In genomic region chr7:127966371-127966918, GRCm38 (mm10) we compare ENCODE assay signal across 8 mouse cellular contexts. TPM values are rescaled to one million over a fixed set of nuclear protein-coding genes. Genes with fewer than 3 reads are reported as not detected.
DNase-seq lines count a peak whose midpoint lies in the region; ATAC-seq and TF ChIP-seq lines count a peak whose summit lies in the region.

No protein-coding gene starts in this region.

- H3K9ac ChIP-seq in heart, adult 2 months (ENCODE audit: low read depth, low read length) = peak overlapping the region; percentile 91
- H3K9ac ChIP-seq in ES-E14 (ENCODE audit: insufficient read depth, low read depth, low read length, poor library complexity, severe bottlenecking) = peak overlapping the region; percentile 99
- peak overlapping the region; percentile 95 for H3K9ac ChIP-seq in embryonic facial prominence, embryonic 14.5 days (ENCODE audit: low read depth, low read length)
- H3K9ac ChIP-seq in hindbrain, embryonic 16.5 days (ENCODE audit: low read depth, low read length) = peak overlapping the region; percentile 100
- H3K9ac ChIP-seq in midbrain, embryonic 13.5 days (replicated peaks) = peak overlapping the region; percentile 93

- H3K4me1 ChIP-seq in heart, adult 2 months (ENCODE audit: control insufficient read depth, insufficient read depth, low read length) = peaks cover 5% of the 10 kb centered on the region
- peaks cover 3 to 4% of the 10 kb centered on the region in 2 experiments; a peak in 2 of 4 replicates for H3K4me1 ChIP-seq in ES-E14 (ENCODE audit: control insufficient read depth in 2 of 2, insufficient read depth in 2 of 2, low read length in 2 of 2, poor library complexity in 1 of 2)
- H3K4me1 ChIP-seq in embryonic facial prominence, embryonic 14.5 days (ENCODE audit: control insufficient read depth, insufficient read depth, low read length) = peaks cover 10% of the 10 kb centered on the region; the same call in 1 of the 2 replicates
- H3K4me1 ChIP-seq in hindbrain, embryonic 16.5 days (ENCODE audit: control insufficient read depth, insufficient read depth, low read depth, low read length) = peaks cover 18% of the 10 kb centered on the region
- H3K4me1 ChIP-seq in midbrain, embryonic 13.5 days (replicated peaks) = peaks cover 29% of the 10 kb centered on the region

- no peak for ATAC-seq in embryonic facial prominence, embryonic 14.5 days (ENCODE audit: low read depth)
- no peak for ATAC-seq in hindbrain, embryonic 16.5 days
- peak; percentile 2; the same call in 1 of the 2 replicates for ATAC-seq in midbrain, embryonic 13.5 days

- H3K79me2 ChIP-seq in heart, adult 2 months (replicated peaks; ENCODE audit: control insufficient read depth, insufficient read depth, low read length) = no peaks in the 10 kb centered on the region

- WGBS in heart, adult 2 months = 14% methylated on average over 10 of the region's 10 CpGs
- 7% methylated on average over 10 of the region's 10 CpGs for WGBS in embryonic facial prominence, embryonic 14.5 days
- WGBS in hindbrain, embryonic 16.5 days = 12% methylated on average over 10 of the region's 10 CpGs
- 10% methylated on average over 10 of the region's 10 CpGs for WGBS in midbrain, embryonic 13.5 days

- in situ Hi-C loops in ES-E14 (cut with MboI; ENCODE audit: low sequenced_read_pairs in 2 of 2, unreplicated experiment in 2 of 2) = no loop called here

- no peak for TF ChIP-seq EP300 in heart, adult 2 months (IDR thresholded peaks at IDR 0.05; ENCODE audit: insufficient read depth, low read depth, low read length)

- no peak for DNase-seq in heart, adult 2 months
- DNase-seq in heart, adult 9 months (ENCODE audit: low spot score in 2 of 2) = no peak
- no peak for DNase-seq in ES-E14 (ENCODE audit: low read depth, low spot score)
- DNase-seq in embryonic facial prominence, embryonic 14.5 days (ENCODE audit: low spot score) = no peak
- no peak for DNase-seq in right cerebral cortex, postnatal 25 days
- DNase-seq in left cerebral cortex, postnatal 4 days = no peak

- peak overlapping the region; percentile 67 for H3K4me2 ChIP-seq in embryonic facial prominence, embryonic 14.5 days (ENCODE audit: low read depth, low read length)
- H3K4me2 ChIP-seq in hindbrain, embryonic 16.5 days (ENCODE audit: low read length) = peak overlapping the region; percentile 72
- H3K4me2 ChIP-seq in midbrain, embryonic 13.5 days (replicated peaks) = peak overlapping the region; percentile 68

- intact Hi-C loops in heart, adult 2 months (cut with DNase I) = loop anchor here (1.0 kb wide), 1 partner anchor 31 kb away; no protein-coding TSS in a partner anchor
- intact Hi-C loops in left cerebral cortex, postnatal 4 days (cut with DNase I) = no loop called here

- no peak for TF ChIP-seq CTCF in heart, adult 2 months (IDR thresholded peaks at IDR 0.05)

- no peak for TF ChIP-seq POLR2A in heart, adult 2 months (IDR thresholded peaks at IDR 0.05; ENCODE audit: insufficient read depth, low read depth, low read length)

- no peaks in the 10 kb centered on the region for H3K27me3 ChIP-seq in heart, adult 2 months (ENCODE audit: control insufficient read depth, insufficient read depth, low read length)
- no peaks in the 10 kb centered on the region for H3K27me3 ChIP-seq in embryonic facial prominence, embryonic 14.5 days (replicated peaks; ENCODE audit: control insufficient read depth, insufficient read depth, low read length)
- no peaks in the 10 kb centered on the region for H3K27me3 ChIP-seq in hindbrain, embryonic 16.5 days (replicated peaks; ENCODE audit: control insufficient read depth, insufficient read depth, low read length)
- no peaks in the 10 kb centered on the region for H3K27me3 ChIP-seq in midbrain, embryonic 13.5 days

- peak overlapping the region; percentile 96 for H3K27ac ChIP-seq in heart, adult 2 months
- peak overlapping the region; percentile 11; the same call in 1 of the 2 replicates for H3K27ac ChIP-seq in ES-E14 (ENCODE audit: insufficient read depth, low read depth, low read length, poor library complexity, severe bottlenecking)
- peak overlapping the region; percentile 96 for H3K27ac ChIP-seq in embryonic facial prominence, embryonic 14.5 days (replicated peaks; ENCODE audit: low read depth, low read length)
- peak overlapping the region; percentile 99 for H3K27ac ChIP-seq in hindbrain, embryonic 16.5 days (ENCODE audit: low read depth, low read length)
- peak overlapping the region; percentile 97 for H3K27ac ChIP-seq in midbrain, embryonic 13.5 days

- H3K9me3 ChIP-seq in ES-E14 (ENCODE audit: control insufficient read depth, insufficient read depth, low read depth, low read length) = no peaks in the 10 kb centered on the region
- H3K9me3 ChIP-seq in embryonic facial prominence, embryonic 14.5 days (ENCODE audit: control insufficient read depth, low read length) = no peaks in the 10 kb centered on the region
- no peaks in the 10 kb centered on the region for H3K9me3 ChIP-seq in hindbrain, embryonic 16.5 days (ENCODE audit: control insufficient read depth, low read length)
- no peaks in the 10 kb centered on the region for H3K9me3 ChIP-seq in midbrain, embryonic 13.5 days

- peak overlapping the region; percentile 93 for H3K4me3 ChIP-seq in heart, adult 2 months
- peak overlapping the region; percentile 83 to 94 for H3K4me3 ChIP-seq in ES-E14 (ENCODE audit: insufficient read depth in 1 of 2, low read depth in 1 of 2, low read length in 2 of 2, poor library complexity in 1 of 2, severe bottlenecking in 1 of 2)
- peak overlapping the region; percentile 86 for H3K4me3 ChIP-seq in embryonic facial prominence, embryonic 14.5 days (ENCODE audit: low read depth, low read length)
- H3K4me3 ChIP-seq in hindbrain, embryonic 16.5 days (ENCODE audit: low read length) = peak overlapping the region; percentile 95
- peak overlapping the region; percentile 95 for H3K4me3 ChIP-seq in midbrain, embryonic 13.5 days (replicated peaks)

- peaks cover 13% of the 10 kb centered on the region for H3K36me3 ChIP-seq in heart, adult 2 months (ENCODE audit: control insufficient read depth, insufficient read depth, low read length)
- peaks cover 16% of the 10 kb centered on the region for H3K36me3 ChIP-seq in ES-E14 (ENCODE audit: control insufficient read depth, insufficient read depth, low read length, poor library complexity, severe bottlenecking)
- H3K36me3 ChIP-seq in embryonic facial prominence, embryonic 14.5 days (ENCODE audit: control insufficient read depth, insufficient read depth, low read length) = peaks cover 26% of the 10 kb centered on the region
- H3K36me3 ChIP-seq in hindbrain, embryonic 16.5 days (ENCODE audit: control insufficient read depth, insufficient read depth, low read length) = peaks cover 10% of the 10 kb centered on the region
- H3K36me3 ChIP-seq in midbrain, embryonic 13.5 days = peaks cover 19% of the 10 kb centered on the region

TF ChIP-seq in ES-E14, 5 proteins besides CTCF, POLR2A, EP300 and RAD21 (continues in another document):
- no peak for TF ChIP-seq ZC3H11A (IDR thresholded peaks at IDR 0.05; ENCODE audit: borderline replicate concordance, low read depth, low read length)
- TF ChIP-seq CHD2 (IDR thresholded peaks at IDR 0.05; ENCODE audit: low read depth, low read length) = no peak
- TF ChIP-seq HCFC1 (IDR thresholded peaks at IDR 0.05; ENCODE audit: borderline replicate concordance, insufficient read depth, low read length) = no peak

RNA-seq across cellular contexts. Expression of gene Fus, which starts 0.8 kb away (rescaled TPM):
- 100 to 1,000 TPM; 151 to 181 TPM for total RNA-seq in heart, adult 2 months (2021)
- 222 and 261 TPM in 2 replicates for polyA plus RNA-seq in heart, adult 2 months (2012; rRNA removed)
- 91.6 and 142 TPM in 2 replicates for total RNA-seq in ES-E14 (2012; rRNA removed)
- polyA plus RNA-seq in embryonic facial prominence, embryonic 14.5 days (2014; fragmentation: Nextera tagmentation; extraction: Ambion mirVana) = 46.3 and 58.2 TPM in 2 replicates
- 275 and 318 TPM in 2 replicates for polyA plus RNA-seq in hindbrain, embryonic 16.5 days (2015; fragmentation: Nextera tagmentation; extraction: Ambion mirVana)
- 415 and 452 TPM in 2 replicates for polyA plus RNA-seq in midbrain, embryonic 13.5 days (2015; fragmentation: Nextera tagmentation; extraction: Ambion mirVana)
- 100 to 1,000 TPM; 504 to 524 TPM for total RNA-seq in left cerebral cortex, postnatal 4 days (2021)

RNA-seq across cellular contexts. Expression of gene Prss36, which starts 19.9 kb away (rescaled TPM):
- 1 to 10 TPM; 6.0 to 9.7 TPM for total RNA-seq in heart, adult 2 months (2021)
- polyA plus RNA-seq in heart, adult 2 months (2012; rRNA removed) = 21.4 and 23.1 TPM in 2 replicates
- 15.3 and 15.4 TPM in 2 replicates for total RNA-seq in ES-E14 (2012; rRNA removed)
- 10.6 and 11.1 TPM in 2 replicates for polyA plus RNA-seq in embryonic facial prominence, embryonic 14.5 days (2014; fragmentation: Nextera tagmentation; extraction: Ambion mirVana)
- 14.3 and 14.9 TPM in 2 replicates for polyA plus RNA-seq in hindbrain, embryonic 16.5 days (2015; fragmentation: Nextera tagmentation; extraction: Ambion mirVana)
- 11.8 and 12.7 TPM in 2 replicates for polyA plus RNA-seq in midbrain, embryonic 13.5 days (2015; fragmentation: Nextera tagmentation; extraction: Ambion mirVana)
- 10 to 100 TPM; 13.5 to 15.5 TPM for total RNA-seq in left cerebral cortex, postnatal 4 days (2021)

RNA-seq across cellular contexts. Expression of gene Pycard, which starts 27.2 kb away (rescaled TPM):
- total RNA-seq in heart, adult 2 months (2021) = 1 to 10 TPM; 6.9 to 8.8 TPM
- polyA plus RNA-seq in heart, adult 2 months (2012; rRNA removed) = 28.3 and 32.8 TPM in 2 replicates
- 38.7 and 62.1 TPM in 2 replicates for total RNA-seq in ES-E14 (2012; rRNA removed)
- 78.6 and 81.1 TPM in 2 replicates for polyA plus RNA-seq in embryonic facial prominence, embryonic 14.5 days (2014; fragmentation: Nextera tagmentation; extraction: Ambion mirVana)
- polyA plus RNA-seq in hindbrain, embryonic 16.5 days (2015; fragmentation: Nextera tagmentation; extraction: Ambion mirVana) = 7.3 and 9.3 TPM in 2 replicates
- 3.9 and 4.1 TPM in 2 replicates for polyA plus RNA-seq in midbrain, embryonic 13.5 days (2015; fragmentation: Nextera tagmentation; extraction: Ambion mirVana)
- 1 to 10 TPM; 2.4 to 3.3 TPM for total RNA-seq in left cerebral cortex, postnatal 4 days (2021)

RNA-seq across cellular contexts. Expression of gene Prss8, which starts 36.5 kb away (rescaled TPM):
- total RNA-seq in heart, adult 2 months (2021) = not detected
- 1.1 TPM in 1 of 2 replicates, not detected in the other for polyA plus RNA-seq in heart, adult 2 months (2012; rRNA removed)
- 11.3 and 16.5 TPM in 2 replicates for total RNA-seq in ES-E14 (2012; rRNA removed)
- 11.1 and 11.3 TPM in 2 replicates for polyA plus RNA-seq in embryonic facial prominence, embryonic 14.5 days (2014; fragmentation: Nextera tagmentation; extraction: Ambion mirVana)
- polyA plus RNA-seq in hindbrain, embryonic 16.5 days (2015; fragmentation: Nextera tagmentation; extraction: Ambion mirVana) = 0.50 TPM in 2 replicates
- polyA plus RNA-seq in midbrain, embryonic 13.5 days (2015; fragmentation: Nextera tagmentation; extraction: Ambion mirVana) = 0.20 and 0.35 TPM in 2 replicates
- 1 to 10 TPM in 1 of 2 experiments, under 1 TPM in 1; 0.54 to 1.6 TPM for total RNA-seq in left cerebral cortex, postnatal 4 days (2021)

RNA-seq across cellular contexts. Expression of gene Trim72, which starts 37.3 kb away (rescaled TPM):
- total RNA-seq in heart, adult 2 months (2021) = 100 to 1,000 TPM; 252 to 303 TPM
- polyA plus RNA-seq in heart, adult 2 months (2012; rRNA removed) = 218 and 278 TPM in 2 replicates
- total RNA-seq in ES-E14 (2012; rRNA removed) = 1.1 and 1.2 TPM in 2 replicates
- 4.2 and 5.3 TPM in 2 replicates for polyA plus RNA-seq in embryonic facial prominence, embryonic 14.5 days (2014; fragmentation: Nextera tagmentation; extraction: Ambion mirVana)
- 0.27 TPM in 1 of 2 replicates, not detected in the other for polyA plus RNA-seq in hindbrain, embryonic 16.5 days (2015; fragmentation: Nextera tagmentation; extraction: Ambion mirVana)
- not detected in 2 replicates for polyA plus RNA-seq in midbrain, embryonic 13.5 days (2015; fragmentation: Nextera tagmentation; extraction: Ambion mirVana)
- total RNA-seq in left cerebral cortex, postnatal 4 days (2021) = under 1 TPM; 0.26 to 0.56 TPM

Comparison
In these comparisons a context has a peak if more than half of its experiments do, and no peak if none do; other contexts are left out.
1. H3K27ac ChIP-seq: peak in every context shown above with its lines; median percentile 99 in hindbrain, embryonic 16.5 days; 97 in midbrain, embryonic 13.5 days; 96 in heart, adult 2 months; 96 in embryonic facial prominence, embryonic 14.5 days; 11 in ES-E14.